Mouse (Mus musculus): ENCODE measurements around the gene Mnat1. TPM values are rescaled to one million over a fixed set of nuclear protein-coding genes. Genes with fewer than 3 reads are reported as not detected.

The Mnat1 gene
- 35.1 TPM for polyA plus RNA-seq (2017; shearing (Covaris generic))

DNA sequence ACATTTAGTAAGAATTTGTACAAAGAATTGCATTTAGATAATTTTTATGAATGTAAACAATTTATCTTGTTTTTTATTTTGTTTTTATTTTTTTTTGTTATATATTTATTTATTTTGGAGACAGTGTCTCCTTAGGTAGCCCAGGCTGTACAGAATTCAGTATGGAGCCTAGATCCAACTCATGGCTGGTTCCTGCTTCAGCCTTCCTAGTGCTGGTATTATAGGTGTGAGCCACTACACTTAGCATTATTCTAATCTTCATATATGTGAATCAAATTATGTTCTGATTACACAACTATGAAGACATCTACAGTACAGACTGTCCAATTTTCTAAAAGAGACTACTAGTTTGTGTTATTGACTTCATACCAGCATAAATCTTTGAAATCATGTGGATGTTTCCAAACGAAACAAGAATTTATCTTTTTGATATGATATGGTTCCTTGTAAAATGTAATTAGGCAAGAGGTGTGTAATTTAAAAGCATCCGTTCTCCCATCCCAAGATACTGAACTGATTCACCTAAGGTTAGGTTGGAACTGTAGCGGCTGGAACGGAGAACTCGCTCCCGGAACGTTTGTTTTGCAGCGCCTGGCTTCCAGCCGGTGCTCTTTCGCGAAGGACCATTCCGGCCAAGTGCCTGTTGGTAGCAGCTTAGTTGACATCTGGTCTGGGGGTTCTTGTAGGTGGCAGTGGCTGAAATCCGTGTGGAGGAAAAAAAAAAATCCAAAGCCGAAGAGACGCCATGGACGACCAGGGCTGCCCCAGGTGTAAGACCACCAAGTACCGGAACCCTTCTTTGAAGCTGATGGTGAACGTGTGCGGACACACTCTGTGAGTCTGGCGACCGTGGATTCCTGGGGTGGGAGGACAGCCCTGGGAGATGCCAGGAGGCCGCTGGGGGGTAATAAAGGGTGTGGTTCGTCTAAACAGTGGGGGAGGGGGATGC lies at the start of gene Mnat1:
Gene Mnat1, plus strand, starts transcription at position 625 of the 949 bp plus-strand sequence.

GRCm38 (mm10) chr12:73113196-73113595 lies 10.3 kb upstream of the Mnat1 start, which contains the start of gene Six4:
Six4 (minus strand) TSS chr12:73113456.

GRCm38 (mm10) chr12:73286287-73287092 lies 163.0 kb downstream of the Mnat1 start, which contains the start of the genes Trmt5 and Slc38a6:
Trmt5 (minus strand) TSS chr12:73286710.
Slc38a6 (plus strand) TSS chr12:73286779.

Other genes with a start within 250 kb of the Mnat1 start
- not detected for gene Six6, start 183.8 kb upstream of the Mnat1 start, polyA plus RNA-seq (2017; shearing (Covaris generic))
- gene 4930447C04Rik, start 182.9 kb upstream of the Mnat1 start, polyA plus RNA-seq (2017; shearing (Covaris generic)): not detected
- gene Six1, start 69.8 kb upstream of the Mnat1 start, polyA plus RNA-seq (2017; shearing (Covaris generic)): not detected
- gene Six4, start 10.3 kb upstream of the Mnat1 start, polyA plus RNA-seq (2017; shearing (Covaris generic)): 0.18 TPM
- gene Trmt5, start 163.0 kb downstream of the Mnat1 start, polyA plus RNA-seq (2017; shearing (Covaris generic)): 22.9 TPM
- gene Slc38a6, start 163.1 kb downstream of the Mnat1 start, polyA plus RNA-seq (2017; shearing (Covaris generic)): 6.7 TPM